Mouse (Mus musculus) CD8-positive naive resting alpha-beta T cell, adult 2 months (primary cell): ENCODE data around the gene Cmss1.

ENCODE experiments used
- DNase-seq, 2 experiments: peaks; one replicate each; pipeline ENCODE4 v3.0.0; 2022; ENCODE audit warnings: low read depth in 2 of 2, low spot score in 2 of 2

The Cmss1 gene

DNA sequence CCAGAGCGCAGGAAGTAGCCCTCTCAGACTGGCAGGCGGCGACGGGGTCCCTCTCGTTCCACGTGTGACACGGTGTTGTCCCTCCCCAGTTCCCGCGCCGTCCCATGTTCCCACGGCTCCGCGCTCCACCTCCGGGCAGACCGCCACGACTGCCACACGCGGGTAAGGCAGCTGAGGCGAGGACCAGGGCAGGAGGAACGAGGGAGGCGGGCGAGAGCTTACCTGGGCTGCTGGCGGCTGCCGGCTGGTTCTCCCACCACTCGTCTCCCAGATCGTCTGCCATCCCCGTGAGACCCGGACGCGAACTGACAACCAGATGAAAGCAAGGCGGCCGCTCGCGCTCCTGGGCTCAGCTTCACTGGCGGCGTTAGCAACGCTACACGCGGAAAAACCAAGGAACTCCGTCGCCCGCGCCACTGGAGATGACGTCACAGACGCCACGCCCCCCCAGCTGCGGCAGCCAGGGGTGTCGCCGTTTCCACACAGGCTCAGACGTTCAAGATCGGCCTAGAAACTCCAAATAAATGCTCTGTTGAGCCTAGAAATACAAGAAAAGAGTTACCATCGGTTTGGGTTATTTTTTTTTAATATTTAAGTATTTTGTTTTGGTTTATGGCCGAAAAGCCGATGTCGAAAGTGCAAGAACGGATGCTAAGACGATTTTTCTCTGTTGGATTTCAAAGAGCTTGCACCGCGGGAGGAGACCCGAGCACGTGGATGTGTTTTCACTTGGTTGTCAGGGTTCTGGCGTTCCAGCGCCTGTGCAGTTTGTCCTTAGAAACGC, at the start of gene Cmss1:
Gene Cmss1, minus strand, starts transcription at position 421 of the 784 bp plus-strand sequence.
- DNase-seq: peak; percentile 84 to 87

DNA sequence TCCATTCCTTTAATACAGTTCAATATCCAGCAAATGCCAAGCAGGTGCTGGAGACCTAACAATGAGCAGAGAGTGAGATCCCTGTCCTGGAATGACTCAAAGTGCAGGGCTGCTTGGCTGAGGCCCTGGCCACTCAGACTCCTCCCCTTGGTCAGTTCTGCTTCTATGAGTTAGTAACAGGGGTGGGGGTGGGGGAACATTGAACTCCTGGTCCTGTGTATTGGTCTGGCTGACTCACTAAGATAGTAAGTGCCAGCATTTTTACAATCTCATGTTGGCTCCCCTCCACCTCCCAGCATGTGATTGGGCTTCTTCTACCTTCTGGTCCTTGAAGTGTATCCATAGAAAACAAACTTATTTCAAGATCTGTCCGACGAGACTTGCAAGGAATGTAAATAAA, 43.2 kb upstream of the Cmss1 start:
- no peak for DNase-seq

DNA sequence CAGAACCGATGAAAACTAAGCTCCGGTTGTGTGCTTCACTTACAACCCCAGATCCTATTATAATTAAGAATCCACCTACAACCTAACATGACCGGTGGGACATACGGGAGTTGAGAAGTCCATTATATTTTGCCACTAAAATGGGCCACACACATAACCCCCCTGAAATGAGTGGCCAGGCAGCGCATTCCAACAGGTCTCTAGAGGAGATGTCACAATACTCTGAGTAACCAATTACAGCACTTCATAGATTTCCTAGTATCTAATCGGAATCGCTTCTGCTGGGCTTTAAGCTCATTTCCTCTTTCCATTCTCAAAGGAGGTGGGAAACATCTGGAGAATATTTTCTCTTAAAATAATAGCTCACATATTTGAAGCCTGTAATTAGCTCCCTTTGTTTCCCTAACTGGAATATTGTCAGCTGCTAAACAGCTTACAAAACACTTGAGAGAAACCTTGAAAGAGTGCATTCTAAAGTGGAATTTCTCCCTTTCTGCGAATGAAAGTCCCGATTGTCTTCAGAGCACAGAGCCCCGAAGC, 34.8 kb upstream of the Cmss1 start:
- no peak for DNase-seq

DNA sequence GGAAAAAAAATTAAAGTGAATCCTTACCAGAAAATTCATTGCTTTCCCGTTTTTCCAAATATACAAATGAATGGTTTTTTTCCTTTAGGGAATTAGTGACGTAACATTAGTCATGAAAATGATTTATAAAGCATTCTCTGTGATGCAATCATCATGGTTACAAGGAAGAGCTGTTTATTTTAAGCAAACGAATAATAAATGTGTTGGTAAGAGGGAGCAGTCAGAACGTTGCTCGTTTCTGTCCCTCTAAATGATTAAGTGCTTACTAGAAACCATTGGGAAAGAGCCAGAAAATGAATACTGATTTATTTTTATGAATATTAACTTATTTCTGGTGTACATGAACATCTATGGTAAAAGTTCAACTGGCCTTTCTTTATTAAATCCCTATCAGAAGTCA, 28.1 kb upstream of the Cmss1 start:
- no peak for DNase-seq

DNA sequence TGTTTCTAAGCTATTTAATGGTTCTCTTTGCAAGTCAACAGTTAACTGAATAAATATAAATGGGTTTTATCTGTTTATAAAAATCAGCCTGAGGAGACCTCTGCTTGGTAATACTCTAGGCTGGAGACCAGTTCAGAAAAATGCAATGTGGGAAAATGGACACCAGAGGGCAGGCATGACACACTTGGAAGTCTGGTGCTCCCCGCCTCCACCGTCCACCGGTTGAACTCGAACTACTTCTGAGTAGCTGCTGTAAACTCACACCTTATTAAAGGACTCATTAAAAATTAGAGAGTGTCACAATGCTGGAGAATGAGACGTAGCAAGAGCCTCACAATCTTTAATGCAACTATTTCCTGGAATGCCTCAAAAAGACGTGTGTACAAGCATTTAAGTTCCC, 27.5 kb upstream of the Cmss1 start:
- peak; percentile 10 to 34 for DNase-seq

DNA sequence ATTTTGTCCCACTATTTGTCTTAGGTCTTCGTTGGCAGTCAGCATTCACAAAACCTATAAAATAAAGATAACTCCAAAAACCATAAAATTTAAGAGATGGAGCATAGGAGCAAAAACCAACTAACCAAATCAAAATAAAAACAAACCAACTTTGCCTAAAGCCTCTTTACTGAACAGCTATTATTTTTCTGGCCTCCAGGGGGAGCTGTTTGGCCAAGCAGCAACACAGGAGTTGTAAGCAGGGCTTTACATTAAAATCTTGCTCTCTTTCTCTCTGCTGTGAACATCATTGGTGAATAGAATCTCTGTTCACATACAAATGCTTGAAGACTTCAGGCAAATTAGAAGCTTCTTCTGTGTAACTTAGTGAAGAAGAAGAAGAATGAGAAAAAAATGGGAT, 5.1 kb upstream of the Cmss1 start:
- DNase-seq: peak; percentile 17 to 51

DNA sequence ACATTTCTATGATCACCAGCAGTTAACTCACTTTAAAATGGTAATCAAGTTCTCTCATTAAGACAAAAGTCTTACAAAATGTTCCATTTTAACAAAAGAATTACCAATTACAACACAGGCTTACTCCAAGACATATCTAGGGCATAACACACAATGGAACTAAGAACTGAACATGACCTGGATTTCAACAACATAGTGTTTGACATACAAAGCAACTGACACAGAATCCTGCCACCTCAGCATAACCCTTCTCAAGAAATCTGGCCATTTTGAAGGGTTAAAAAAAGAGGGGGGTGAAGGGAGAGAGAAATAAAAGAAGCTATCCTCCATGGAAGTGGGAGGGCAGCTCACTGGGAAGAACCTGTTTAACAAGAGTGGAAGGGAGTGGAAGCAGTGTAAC, 5.6 kb downstream of the Cmss1 start:
- DNase-seq: no peak

DNA sequence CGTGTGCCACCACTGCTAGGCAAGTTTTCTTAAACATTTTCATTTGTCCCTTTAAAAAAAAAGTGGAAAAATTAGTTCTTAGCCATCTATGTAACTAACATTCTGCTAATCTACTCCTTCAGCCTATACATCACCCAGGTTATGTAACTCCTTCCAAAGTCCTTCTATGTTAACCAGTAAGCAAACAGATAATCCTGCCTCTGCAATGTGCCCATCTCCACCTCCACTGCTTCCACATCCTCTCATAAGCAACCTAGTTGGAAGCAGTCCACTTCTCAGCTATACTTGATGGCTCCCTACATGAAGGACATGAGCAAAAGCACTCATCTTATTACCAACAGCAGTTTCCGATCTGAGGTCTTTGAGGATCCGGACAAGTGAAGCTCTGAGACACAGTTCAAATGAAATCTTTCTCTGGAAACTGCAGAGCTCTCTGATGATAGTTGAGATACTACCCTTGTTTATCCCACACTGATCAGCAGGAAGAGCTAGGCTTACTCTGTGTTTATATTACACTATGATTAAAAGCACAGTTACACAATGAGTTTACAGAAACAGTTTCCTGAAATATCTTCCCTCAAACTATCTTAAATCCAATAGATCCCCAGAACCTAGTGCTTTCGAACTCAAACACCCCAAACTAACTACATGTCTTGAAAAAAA, 9.2 kb downstream of the Cmss1 start:
- no peak for DNase-seq

DNA sequence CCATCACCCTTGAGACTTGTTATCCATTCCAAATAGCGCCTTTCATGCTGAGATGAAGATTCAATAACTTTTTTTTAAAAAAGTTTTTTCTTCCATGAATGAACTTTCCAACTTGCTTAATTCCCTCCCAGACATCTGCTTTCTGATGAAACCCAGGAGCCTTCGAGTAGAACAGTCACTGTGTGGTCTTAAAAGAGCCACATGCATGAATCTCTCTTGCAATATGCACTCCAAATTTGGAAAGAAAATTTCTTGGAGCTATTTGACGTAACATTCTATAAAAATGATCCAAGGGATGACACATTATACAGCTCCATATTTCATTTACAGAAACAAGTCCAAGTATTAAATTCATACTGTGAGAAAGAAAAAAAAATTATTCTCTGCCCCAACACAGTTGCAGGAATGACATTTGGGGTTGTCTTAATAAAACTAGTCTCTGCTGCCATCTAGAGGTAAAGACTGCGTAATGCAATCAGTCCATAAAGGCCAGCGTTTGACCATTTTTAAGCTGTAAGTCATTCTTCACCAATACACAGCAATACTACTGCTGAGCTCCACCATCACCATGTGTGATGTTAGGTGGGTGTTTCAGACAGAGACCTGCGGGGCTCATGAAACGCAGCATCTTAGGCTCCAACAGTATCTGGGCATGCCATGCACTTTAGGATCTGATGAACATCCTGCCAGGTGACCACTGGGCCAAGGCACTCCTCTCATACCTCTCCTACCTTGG, 13.1 kb downstream of the Cmss1 start:
- DNase-seq: peak; percentile 11 to 44

DNA sequence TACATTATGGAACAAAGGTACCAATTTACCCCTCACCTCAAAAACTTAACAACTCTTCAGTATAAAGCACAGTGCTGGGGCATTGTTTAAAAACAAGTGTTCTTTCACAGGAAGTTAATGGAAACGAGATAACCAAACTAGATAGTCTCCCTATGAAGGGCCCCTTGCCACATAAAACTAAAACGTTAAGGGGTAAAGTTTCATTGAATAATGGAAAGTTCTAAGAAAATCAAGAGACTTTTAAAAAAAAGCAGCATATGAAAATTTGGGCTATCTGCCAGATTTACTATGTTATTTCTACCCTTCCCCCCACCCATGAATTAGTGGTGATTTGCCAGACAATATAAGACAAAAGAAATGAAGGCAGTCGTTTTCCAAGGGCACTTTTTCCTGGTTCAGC, 21.5 kb downstream of the Cmss1 start:
- no peak for DNase-seq

DNA sequence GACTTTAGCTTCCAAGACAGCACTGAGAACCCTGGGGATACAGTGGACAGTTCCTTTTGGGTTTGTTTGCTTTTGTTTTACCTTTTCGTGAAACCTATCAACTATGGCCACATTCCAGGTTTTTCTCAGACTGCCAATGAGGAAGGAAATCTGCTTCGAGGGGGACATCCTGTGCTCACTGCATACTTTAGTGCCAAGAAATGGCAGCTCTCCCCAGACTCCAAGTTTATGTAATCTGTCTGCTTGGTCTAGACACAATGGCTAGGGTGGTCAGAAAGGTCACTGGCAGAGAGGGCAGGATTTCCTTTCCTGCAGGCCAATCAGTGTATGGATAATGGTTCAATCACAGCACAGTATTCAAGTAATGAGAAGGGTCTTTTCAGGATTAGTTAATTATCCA, 24.7 kb downstream of the Cmss1 start:
- no peak for DNase-seq

DNA sequence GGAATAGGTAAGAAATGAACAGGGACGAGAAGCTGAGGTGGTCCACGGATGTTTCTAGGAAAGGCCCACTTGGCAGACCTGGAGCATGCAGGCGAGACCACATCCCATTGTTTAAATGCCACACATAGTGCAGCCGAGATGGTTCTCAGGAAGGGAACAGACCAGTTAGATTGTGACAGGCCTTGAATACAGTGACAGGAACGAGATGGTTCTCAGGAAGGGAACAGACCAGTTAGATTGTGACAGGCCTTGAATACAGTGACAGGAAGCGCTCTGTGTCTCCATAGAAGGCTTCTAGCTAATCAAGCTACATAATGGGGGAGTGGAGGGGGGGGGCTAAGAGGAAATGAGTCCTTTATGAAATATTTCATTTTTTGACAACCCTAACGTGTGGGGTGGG, 26.6 kb downstream of the Cmss1 start:
- DNase-seq: no peak

DNA sequence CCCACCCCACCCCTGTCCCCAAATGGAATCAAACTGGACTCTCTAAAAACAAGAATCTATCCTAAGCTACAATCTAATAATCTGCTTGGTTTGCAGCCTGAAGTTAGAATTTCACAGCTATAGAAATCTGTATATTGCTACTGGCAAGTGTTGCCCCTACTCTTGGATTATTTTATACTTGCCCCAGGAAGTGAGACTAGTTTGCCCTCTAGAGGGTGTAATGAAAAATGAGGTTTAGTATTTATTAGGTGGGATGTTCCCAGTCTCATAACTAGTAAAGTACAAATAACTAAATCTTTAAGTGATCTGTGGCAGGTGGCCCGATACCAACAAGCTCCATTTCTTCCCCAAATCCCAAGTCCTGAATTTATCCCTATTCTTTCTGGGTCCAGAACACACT, 29.1 kb downstream of the Cmss1 start:
- no peak for DNase-seq

DNA sequence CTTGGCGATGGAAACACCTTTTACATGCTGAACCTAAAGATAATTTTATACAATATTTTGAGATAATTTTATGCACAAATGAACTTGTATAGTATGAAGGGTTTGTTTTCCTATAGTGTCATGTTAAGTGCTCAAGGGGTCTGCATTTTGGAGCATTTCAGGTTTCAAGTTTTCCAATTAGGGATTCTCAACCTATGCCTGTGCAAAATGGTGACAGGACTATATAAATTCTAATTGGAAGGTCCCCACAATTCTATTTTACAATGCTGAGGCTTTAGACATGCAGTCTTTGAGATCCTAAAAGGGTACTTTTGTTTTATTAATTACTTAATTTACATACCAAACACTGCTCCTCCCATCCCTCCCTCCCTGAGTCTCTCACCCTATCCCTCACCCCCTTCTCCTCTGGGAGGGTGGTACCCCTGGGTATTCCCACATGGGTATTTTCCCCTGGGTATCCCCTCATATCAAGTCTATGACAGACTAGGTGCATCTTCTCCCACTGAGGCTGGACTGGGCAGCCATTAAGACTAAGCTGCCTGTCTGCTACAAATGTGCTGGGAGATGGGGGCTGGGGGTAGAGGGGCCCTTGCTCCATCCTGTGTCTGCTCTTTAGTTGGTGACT, 30.8 kb downstream of the Cmss1 start:
- DNase-seq: no peak

DNA sequence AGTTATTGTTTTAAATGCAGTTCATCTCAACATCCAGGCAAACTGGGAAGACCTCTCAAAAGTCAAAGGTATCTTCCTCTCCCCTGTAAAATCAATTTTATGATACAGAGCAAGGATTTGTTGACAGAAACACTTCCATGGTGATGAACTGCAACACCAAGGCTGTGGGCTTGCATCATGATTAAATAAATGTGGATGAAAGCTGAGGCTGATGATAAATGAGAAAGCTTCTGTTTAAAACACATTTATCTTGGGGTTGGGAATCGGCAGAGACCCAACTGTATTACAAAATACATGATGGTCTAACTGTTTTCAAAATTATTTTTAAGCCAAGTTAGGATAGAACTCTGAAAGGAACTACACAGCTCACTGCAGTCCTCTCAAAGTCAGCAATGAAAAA, 32.8 kb downstream of the Cmss1 start:
- no peak for DNase-seq

DNA sequence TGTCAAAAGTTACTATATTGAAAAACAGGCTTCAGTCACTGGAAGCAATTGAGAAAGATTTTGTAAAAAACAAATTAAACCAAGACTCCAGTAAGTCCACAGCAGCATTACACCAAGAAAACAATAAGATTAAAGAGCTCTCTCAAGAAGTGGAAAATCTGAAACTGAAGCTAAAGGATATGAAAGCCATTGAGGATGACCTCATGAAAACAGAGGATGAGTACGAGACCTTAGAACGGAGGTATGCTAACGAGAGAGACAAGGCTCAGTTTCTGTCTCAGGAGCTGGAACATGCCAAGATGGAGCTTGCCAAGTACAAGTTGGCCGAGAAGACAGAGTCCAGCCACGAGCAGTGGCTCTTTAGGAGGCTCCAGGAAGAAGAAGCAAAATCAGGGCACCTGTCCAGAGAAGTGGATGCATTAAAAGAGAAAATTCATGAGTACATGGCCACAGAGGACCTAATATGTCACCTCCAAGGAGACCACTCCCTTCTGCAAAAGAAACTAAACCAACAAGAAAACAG, 35.8 kb downstream of the Cmss1 start:
- DNase-seq: no peak

DNA sequence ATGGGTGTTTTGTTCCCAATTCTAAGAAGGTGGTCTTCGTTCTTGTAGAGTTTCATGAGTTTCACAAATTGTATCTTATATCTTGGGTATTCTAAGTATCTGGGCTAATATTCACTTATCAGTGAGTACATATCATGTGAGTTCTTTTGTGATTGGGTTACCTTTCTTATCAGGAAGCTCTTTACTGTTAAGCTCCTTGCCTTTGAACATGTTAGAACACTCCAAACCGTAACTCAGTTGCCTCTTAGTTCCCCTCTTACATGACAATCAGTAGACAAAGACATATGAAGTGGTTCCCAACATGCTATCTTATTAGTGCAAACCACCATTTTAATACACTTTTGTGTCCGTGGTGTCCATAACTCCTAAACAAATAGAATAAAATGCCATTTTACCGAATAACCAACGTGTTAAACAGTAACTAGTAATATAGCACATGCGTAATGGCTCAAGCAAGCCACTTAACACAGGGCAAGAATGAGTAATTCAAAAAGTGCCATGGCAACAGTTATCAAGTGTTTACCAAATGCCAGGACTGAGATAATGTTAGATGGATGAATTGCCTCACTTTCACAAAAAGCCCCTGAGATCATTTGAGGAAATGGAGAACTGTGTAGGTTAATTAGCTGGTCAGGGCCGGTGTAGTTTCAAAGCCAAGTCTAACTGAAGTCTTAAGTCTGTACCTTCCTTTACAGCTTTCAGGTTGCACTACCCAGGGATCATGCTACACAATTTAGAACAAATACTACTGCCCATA, 37.8 kb downstream of the Cmss1 start:
- DNase-seq: no peak

DNA sequence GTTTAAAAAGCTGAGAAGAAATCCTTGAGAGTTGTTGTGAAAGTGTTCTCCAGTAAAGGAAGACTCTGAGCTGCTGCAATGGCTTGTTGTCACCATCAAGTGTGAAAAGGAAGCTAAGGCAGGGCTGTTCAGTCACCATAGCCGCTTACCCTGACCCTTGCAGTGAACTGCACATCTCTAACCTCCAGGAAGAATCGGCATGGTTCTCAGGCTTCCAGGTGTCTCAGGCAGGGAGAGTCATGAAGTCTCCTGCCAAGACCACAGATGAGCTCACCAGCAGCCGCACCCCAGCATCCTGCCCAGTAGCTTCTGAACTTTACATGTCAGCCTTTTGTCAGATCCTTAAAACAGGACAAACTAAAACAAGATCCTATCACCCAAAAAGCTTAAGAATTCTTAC, 40.4 kb downstream of the Cmss1 start:
- DNase-seq: peak in 1 of 2 experiments; percentile 16

DNA sequence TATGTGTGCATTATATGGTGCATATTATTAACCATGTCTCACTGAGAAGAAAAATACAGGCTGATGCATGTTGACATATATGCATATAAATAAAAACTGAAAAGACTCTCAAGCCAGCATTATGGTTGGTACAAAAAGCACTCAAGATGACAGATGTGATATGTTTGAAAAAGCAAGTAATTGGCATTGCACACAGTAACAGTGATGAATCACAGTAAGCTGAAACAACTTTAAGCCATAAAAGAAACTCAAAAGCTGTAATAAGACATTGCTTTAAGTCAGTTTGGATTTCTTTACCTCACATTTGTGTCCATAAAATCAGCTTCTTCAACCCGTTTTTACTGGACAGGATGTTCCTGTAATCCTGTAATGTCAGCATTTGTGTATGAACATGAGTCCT, 41.9 kb downstream of the Cmss1 start:
- DNase-seq: no peak

DNA sequence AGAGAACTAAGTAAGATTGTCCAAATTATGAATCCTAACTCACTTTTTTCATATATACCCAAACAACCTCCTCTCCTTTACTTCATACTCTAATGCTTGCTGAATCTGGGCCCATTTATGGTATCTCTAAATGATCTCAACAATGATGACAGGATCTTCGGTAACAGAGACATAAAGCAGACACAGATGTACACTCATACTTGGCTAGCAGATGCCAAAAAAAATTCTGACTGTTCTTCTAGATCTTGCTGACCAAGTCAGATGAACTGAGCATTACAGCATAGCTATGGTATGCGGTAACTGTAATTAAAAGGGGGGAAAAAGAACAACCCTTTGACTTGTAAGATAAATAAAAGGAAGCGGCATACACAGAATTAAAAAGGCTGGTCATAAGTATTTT, 43.2 kb downstream of the Cmss1 start:
- DNase-seq: no peak
